Mouse (Mus musculus) hindlimb bud, embryonic 11.5 days (tissue): ENCODE results near the gene Gm43738.

ENCODE experiments used
- DNase-seq: peaks from one replicate; pipeline ENCODE4 v3.0.0-alpha.2; 2012; ENCODE audit warnings: low read depth, low spot score; ENCODE audit errors: extremely low spot score

Gm43738 gene

DNA sequence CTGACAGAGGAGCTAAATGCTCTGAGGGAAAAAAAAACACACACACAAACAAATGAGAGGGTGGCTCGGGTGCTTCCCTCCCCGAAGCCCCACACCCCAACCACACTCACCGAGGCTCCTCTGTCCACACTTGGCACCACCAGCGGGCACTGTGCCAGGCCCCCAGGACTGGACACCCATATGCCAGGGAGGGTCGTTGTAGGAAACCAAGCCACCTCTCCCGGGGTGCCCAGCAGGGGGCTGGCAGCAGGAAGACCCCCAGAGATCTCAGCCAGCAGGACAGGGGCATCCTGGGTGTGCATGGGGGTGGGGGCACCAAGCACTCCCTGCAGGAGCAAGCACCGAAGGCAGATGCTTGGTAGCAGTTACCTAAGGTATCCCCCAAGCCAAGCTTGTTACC, at the start of gene Gm43738:
Gene Gm43738 (minus strand): TSS at position 289 of the 400 bp plus-strand sequence.
- DNase-seq, result no peak

DNA sequence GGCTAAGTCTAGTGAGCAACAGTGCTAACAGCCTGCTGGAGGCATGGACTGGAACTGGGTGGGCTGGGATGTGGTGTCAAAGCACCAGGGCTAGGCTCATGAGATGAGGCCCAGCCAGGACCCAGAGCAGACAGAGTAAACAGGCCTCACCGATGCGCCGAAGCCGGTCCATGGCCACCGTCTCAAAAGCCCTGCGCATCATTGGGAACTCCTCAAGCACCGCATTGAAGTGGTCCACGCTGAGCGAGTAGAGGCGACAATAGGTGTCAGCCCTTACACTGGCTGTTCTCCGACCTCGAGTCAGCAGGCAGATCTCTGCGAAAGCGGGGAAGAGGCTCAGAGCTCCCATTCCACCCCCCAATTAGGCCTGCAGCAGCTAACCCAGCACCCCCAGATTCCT, 47.7 kb upstream of the Gm43738 start:
- DNase-seq, result no peak

DNA sequence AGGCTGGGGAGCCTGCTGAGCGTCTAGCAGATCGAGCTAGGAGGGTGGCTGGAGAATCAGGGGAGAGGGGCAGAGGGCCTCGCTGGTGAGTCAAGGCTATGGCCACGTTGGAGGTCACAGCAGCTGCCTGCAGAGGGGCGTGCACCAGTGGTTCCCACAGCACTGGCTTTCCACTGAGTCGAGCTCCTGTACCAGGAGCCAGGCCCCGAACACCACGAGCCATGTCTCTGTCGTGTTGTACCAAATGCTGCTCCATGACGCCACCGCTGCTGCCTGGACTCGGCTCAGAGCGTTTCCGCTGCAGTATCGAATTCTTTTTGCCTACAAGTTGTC, 47.0 kb upstream of the Gm43738 start:
- no peak for DNase-seq

DNA sequence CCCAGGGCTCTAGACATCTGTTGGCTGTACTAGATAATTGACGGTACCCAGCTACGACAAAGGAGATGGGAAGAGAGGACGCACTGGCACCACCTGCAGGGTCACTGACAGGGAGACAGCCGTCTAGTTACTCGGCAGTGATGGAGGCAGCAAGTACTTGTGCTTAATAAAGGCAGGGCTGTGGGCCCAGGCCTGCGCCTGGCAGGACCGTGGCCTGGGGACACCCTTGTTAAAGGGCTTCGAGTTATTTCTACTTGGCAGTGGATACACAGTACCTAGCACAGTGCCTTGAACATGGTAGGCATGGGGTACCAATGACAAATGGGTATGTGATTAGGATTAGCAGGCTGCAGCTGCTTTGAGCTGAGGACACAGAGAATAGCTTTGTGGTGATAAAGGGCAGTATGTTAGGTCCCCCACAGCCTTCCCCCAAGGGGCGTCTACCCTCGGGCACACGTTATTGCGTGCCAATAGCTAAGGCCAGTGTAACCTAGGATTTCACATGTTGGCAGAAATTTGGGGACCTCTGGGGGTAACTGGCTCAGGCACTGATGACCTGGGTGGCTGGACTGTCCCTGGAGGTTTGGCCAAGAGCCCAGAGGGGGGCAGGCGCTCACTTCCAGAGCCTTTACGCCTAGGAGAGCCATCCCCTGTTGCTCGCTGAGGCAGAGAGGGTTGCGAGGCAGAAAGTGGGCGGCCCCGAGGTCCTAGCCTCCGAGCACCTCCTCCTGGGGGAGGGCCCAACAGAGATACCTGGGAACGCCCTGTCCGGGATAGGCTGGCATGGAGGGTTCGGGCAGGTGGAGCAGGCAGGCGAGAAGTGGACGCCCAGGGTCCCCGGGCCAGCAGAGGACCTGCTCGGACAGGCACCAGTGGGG, 46.4 kb upstream of the Gm43738 start:
- no peak for DNase-seq

DNA sequence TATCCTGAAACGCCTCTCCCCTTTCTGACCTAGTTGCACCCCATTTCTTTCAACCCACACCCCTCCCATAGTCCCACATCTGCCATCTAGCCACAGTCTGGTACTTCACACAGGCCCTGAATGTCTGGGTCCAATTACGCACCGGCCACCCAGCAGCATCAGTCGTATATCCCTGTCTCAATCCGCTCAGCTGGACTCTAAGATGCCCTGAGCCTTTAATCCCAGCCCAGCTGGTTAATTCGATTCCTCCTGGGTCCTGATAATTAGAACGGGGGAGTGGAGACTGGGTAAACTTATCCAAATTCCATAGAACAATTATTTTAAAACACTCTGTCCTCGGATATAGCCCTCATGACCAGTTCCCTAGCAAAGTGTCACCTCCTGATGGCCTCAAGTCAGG, 44.7 kb upstream of the Gm43738 start:
- DNase-seq, result no peak

DNA sequence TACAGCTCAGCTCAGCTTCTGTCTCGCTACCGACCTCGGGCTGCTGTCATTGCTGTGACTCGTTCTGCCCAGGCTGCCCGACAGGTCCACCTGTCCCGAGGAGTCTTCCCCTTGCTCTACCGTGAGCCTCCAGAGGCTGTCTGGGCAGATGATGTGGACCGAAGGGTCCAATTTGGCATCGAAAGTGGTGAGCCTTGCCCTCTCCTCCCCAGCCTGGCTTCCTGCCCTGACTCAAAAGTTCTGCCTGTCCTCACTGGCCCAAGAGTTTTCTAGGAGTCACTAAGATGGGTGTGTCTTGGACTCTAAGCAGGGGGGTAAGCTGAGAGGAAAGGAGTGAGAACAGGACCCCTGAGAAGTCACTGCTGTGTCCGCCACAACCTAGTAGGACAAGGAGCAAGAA, 43.9 kb upstream of the Gm43738 start:
- no peak for DNase-seq

DNA sequence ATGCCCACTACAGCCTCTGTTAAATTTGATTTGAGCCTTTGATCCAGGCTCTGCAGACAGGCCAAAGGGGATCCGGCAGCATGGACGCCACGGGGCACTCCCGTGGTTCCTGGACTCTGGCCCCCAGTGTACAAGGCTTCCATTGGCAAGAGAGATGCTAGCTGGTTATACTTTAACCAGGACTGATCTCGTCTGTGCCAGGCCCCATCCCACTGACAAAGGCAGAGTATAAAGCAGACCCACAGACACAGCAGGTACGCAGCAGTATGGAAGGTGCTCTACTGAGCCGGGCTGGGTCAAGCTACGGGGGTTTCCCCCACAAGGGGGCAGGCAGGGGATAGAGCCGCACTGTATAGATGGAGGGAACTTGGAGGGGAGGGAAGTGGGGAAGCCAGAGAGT, 35.5 kb upstream of the Gm43738 start:
- no peak for DNase-seq

DNA sequence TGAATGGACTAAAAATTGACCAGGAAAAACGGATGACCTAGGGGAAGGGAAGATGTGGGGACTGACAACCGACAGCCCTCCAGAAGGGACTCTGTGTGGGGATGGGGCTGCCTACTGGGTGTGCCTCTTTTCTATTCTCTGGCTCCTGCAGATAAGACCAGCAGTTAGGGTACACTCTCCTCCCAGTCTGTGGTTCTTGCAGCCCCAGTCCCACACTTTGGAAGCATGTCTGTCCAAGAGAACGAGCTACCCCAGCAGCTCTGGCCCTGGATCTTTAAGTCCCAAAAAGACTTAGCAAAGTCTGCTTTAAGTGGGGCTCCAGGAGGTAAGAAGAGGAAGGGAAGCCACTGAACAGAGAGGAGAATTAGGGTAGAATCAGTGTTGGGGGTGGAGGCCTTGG, 35.1 kb upstream of the Gm43738 start, which contains the start of gene Pklr:
Gene Pklr (plus strand): TSS at position 185 of the 400 bp plus-strand sequence.
- no peak for DNase-seq

DNA sequence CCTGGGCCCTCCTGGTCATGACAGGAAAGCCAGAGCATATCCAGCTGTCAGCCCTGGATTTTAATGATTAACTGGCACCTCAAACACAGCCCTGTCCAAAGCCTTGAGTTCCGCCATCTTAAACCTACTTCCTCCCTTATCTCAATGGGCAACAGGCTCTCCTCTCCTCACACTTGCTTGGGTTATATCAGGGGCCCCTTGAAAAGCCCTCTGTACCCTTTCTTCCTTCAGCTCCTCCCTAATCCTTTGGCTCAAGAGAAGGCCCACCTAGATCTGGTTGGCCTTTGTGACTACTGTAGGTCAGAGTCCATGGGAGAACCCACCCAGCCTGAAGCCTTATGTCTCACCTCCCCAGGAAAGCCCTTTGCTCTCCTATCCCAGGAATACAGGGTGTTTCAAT, 32.9 kb upstream of the Gm43738 start:
- DNase-seq, result no peak

DNA sequence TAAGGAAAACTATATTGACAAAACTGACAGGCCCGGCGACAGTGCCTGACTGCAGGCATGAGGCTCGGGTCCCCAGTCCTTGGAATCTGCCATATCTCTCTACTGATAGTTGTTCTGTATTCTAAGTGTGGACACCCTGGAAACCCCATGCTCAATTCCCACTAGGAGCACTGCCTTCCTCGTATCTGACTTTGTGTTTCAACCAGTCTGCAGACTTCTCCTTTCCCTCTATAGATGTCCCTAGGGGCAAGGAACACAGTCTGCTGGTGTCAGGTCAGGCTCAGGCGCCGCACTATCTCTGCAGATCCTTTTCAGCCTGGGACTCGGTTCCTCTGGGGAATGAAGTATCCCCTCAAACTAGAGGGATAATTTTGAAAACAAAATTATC, 32.2 kb upstream of the Gm43738 start:
- no peak for DNase-seq

DNA sequence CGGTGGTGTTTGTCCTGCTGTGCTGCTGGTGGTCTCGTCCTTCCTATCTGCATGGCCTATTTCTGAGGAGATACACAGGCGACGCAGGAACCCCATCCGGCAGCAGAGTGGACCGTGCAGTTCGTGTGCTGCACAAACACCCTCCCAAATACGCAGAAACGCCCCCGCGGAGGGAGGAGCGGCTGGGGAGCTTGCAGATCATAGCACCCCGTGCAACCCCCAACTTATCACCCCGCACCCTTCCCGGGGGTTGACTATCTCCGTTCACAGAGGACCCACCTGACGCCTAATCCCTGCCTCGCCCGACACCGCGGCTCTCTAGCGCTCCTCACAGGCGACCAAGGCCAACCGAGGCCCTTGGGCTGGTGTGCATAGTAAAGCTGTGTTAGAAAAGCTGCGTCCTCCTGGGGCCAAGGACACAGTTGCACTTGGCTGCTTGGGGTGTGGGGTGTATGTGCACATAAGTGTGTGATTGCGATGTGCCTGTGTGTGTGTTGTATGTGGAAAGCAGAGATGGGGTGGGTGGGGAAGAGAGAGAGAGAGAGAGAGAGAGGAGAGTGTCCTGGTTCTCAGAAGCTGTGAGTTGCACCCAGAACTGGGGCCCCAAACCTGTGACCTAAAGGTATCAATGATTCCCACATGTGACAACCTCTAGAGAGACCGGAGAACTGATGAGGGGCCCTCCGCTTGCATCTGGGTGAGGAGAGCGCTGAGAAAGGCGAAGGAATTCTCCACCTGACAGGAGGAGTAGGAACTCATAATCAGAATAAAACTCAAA, 31.6 kb upstream of the Gm43738 start:
- no peak for DNase-seq

DNA sequence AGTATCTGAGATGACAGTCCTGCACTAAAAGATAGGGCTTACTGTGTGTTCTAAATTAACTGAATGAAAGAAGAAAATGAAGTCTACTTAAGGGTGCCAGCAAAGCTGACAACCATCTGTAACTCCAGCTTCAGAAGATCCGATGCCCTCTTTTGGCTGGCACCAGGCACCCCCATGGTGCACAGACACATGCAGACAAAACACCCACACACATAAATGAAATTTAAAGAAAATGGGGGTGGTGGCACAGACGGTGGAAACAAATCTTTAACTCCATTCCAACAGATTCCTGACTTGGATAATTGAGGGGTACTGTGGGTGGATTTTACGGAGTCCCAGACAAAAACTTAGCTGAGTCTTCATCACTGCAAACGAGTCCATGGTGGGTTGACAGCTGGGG, 30.9 kb upstream of the Gm43738 start:
- no peak for DNase-seq

DNA sequence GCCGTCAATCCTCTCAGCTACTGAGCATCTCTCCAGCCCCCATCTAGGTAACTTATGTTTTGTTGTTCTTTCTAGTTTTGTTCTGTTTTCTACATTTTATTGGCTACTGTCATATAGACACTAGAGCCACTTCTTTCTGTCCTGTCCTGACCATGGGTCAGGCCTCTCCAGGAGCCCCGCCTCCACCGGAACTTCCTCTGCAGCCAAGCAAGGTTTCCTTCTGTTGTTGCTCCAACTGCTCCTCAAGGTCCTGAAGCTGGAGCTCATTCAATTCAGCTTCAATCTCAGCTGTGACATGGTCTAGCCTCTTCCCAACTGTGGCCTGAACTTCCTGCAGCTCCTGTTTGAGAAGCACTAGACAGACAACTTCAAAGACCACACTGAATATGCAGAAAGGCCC, 29.0 kb upstream of the Gm43738 start:
- no peak for DNase-seq

DNA sequence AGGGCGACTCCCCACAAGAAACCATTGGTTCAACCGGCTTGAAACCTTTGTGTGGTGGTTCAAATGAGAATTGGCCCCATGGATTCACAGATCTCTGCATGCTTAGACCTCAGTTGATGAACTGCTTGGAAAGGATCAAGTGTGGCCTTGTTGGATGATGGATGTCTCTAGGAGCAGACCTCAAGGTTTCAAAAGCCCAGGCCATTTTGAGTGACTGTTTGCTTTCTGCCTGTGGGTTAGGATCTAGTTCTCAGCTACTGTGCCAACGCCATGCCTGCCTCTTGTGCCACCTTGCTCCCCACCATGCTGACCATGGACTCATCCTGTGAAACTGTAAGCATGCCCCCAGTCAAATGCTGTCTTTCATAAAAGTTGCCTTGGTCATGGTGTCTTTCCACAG, 25.1 kb upstream of the Gm43738 start:
- no peak for DNase-seq

DNA sequence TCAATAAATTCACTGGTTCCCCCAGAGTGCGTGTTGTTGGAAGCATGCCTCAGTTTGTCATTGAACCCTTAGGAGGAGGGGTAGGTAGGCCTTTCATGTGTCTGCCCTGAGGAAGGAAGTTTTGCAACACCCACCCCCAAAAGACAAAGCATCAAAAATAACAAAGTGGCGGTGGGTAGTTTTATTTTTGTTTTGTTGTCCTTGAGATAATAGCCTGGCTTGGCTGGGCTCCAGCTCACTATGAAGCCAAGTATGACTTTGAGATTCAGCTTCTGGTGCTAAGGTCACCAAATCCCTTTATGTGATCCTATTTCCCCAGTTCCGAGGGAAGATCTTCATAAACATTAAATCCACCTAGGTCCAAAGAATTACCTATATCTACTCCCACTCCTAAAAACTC, 23.3 kb upstream of the Gm43738 start:
- DNase-seq, result no peak

DNA sequence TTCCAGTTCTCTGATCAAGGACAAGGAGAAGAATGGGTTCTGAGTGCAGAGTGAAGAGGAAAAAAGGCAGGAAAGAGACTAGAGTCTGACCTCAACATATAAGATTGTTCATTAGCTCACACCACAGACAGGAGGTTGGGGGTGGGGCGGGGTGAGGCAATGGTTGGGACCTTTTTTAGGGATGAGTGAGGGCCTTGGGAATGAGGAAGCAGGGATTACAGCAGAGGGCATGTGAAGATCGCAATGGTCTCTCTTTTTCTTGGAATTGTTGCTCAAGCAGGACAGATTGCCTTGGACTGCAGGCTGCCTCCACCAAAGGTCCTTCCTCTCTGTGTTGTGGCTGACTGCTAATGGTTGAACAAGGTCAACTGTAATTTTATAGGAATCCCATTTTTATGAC, 22.4 kb upstream of the Gm43738 start:
- DNase-seq, result no peak

DNA sequence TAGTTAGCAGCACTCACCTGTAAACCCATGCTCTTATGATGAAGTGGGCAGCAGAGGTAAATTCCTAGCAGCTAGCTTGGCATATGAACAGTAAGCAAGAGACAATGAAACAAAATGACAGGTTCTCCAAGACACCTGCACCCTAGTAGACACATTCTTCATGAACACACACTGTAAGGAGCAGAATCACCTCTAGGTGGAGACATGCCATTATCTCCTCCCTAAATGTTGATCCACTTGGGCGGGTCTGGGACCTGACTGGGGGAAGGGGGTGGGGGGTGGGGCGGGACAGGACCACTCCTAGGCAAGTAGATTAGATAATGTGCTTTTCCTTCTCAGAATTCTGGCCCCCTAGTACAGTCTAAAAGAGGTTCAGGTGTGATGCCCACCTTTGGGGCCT, 14.6 kb upstream of the Gm43738 start:
- DNase-seq, result no peak

DNA sequence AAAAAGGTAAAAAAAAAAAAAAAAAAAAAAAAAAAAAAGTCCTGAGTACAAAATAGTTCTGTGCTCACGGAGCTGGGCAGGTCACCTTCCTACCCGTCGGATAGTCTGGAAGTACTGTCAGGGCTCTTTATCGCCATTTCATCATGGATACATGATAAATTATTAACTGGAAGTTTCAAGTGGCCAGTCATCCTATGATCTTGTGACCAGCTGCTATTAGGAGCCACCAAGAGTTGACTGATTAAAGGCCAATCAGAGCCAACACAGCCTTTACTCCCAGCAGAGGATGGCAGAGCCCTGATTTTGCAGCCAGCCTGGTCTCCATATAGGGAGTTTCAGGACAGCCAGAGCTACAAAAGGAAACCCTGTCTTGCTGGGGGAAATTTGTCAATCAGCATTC, 12.2 kb upstream of the Gm43738 start:
- no peak for DNase-seq

DNA sequence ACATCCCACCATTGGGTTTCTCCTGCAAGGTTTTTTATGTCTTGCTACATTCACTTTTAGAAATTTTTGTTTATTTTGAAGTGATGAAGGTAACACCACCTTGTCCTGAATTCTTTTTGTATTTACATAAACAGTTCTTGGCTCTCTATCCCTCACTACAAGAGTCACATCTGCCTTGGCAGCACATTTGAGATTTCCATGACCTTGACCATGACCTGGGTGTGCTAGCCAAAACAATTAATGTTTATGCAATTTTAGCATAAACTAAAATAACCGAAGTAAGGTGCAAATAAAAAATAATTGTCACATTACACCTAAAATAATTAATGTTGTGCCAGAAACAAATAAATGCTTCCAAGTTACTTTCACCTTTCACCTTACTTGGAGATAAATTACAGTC, 7.2 kb upstream of the Gm43738 start:
- DNase-seq, result no peak

DNA sequence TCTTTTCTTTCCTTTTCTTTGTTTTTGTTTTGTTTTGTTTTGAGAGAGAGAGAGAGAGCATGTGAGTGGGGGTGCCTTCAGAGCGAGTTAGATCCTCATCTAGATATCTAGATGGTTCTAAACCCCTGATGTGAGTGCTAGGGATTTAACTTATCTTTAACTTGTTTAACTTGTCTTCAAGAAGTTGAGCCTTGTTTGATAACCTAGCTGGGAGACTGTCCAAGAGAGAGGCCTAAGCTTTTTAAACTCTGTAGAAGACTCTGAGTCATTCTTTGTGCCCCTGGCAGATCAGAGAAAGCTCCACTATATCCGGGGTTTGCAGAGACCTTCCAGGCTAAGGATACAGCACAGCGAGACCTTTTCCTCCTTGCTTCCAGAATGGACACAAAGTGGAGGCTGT, 6.6 kb upstream of the Gm43738 start:
- no peak for DNase-seq

DNA sequence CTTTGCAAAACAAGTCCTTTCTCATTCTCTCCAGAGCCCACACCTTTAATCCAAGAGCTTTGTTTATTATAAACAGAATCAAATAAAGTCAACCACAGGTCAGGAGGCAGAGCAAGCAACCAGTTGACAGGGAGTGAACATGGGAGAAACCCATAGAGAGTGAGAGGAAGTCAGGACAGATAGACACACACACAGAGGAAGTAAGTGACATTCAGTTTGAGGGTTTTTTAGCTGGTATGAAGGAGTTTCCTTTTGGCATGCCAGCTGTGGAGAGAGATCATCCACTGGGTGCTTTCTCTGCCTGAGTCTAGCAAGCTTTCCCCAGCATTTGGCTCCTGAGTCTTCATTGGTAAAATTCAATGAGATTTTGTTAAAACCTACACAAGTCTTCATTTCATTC, 6.0 kb upstream of the Gm43738 start:
- DNase-seq, result no peak

DNA sequence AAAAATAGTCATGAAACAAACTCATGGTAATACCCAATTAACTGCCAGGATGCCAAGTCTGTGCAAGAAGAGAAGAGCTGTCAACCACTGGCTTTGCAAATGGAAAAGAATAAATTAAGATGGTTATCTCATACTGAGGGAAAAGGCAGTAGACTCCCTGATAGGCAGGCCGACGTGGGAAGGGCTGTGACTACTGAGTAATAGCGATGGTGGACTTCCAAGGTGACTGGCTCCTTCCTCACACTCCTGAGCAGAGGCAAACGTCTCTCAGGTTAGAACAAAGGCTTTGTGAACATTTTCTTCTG, 2.3 kb upstream of the Gm43738 start:
- DNase-seq, result no peak
